Mouse (Mus musculus): ENCODE measurements around the gene Ankrd36. TPM values are rescaled to one million over a fixed set of nuclear protein-coding genes. Genes with fewer than 3 reads are reported as not detected.

The Ankrd36 gene
- total and polyA plus RNA-seq, 2 experiments, result not detected

GRCm38 (mm10) chr11:5715630-5716105, 146.2 kb downstream of the Ankrd36 start, which contains the start of gene Mrps24:
TSS of gene Mrps24 (minus strand) at chr11:5715680.
- Histone ChIP-seq H3K27ac (replicated peaks; ENCODE audit: insufficient read depth, low read depth, low read length) (no peak within 1 kb of the TSS), H3K4me3 (ENCODE audit: insufficient read depth, low read depth, low read length) (no peak within 1 kb of the TSS), H3K4me1 (ENCODE audit: control insufficient read depth, insufficient read depth, low read length) (no peaks in the 10 kb centered on the region), H3K9ac (ENCODE audit: low read depth, low read length) (no peak within 1 kb of the TSS), H3K79me2 (ENCODE audit: control insufficient read depth, insufficient read depth, low read length) (no peaks in the 10 kb centered on the region), H3K27me3 (ENCODE audit: control insufficient read depth, insufficient read depth, low read length) (no peaks in the 10 kb centered on the region), H3K36me3 (ENCODE audit: control insufficient read depth, insufficient read depth, low read length) (peaks cover 26% of the 10 kb centered on the region; the same call in 1 of the 2 replicates)
- TF ChIP-seq CTCF (IDR thresholded peaks at IDR 0.05; ENCODE audit: low read depth, low read length), result no peak
- TF ChIP-seq POLR2A (IDR thresholded peaks at IDR 0.05; ENCODE audit: extremely low read depth, insufficient read depth, low read length), result no peak
- DNase-seq (ENCODE audit: extremely low read depth, low read depth, low spot score), result no peak
- 90% methylated on average over 14 of the region's 14 CpGs for WGBS

GRCm38 (mm10) chr11:5716246-5716645, 146.8 kb downstream of the Ankrd36 start:
- Histone ChIP-seq H3K79me2 (ENCODE audit: control insufficient read depth, insufficient read depth, low read length) (no peaks in the 10 kb centered on the region), H3K36me3 (ENCODE audit: control insufficient read depth, insufficient read depth, low read length) (peaks cover 29% of the 10 kb centered on the region), H3K4me1 (ENCODE audit: control insufficient read depth, insufficient read depth, low read length) (no peaks in the 10 kb centered on the region), H3K27me3 (ENCODE audit: control insufficient read depth, insufficient read depth, low read length) (no peaks in the 10 kb centered on the region), H3K27ac (replicated peaks; ENCODE audit: insufficient read depth, low read depth, low read length) (no peak overlapping the region), H3K4me3 (ENCODE audit: insufficient read depth, low read depth, low read length) (no peak overlapping the region), H3K9ac (ENCODE audit: low read depth, low read length) (no peak overlapping the region)
- no peak for DNase-seq (ENCODE audit: extremely low read depth, low read depth, low spot score)
- no peak for TF ChIP-seq POLR2A (IDR thresholded peaks at IDR 0.05; ENCODE audit: extremely low read depth, insufficient read depth, low read length)
- no peak for TF ChIP-seq CTCF (IDR thresholded peaks at IDR 0.05; ENCODE audit: low read depth, low read length)
- WGBS, result 92% methylated on average over 11 of the region's 11 CpGs

GRCm38 (mm10) chr11:5716938-5717705, 147.6 kb downstream of the Ankrd36 start:
- no peak for TF ChIP-seq POLR2A (IDR thresholded peaks at IDR 0.05; ENCODE audit: extremely low read depth, insufficient read depth, low read length)
- no peak for TF ChIP-seq CTCF (IDR thresholded peaks at IDR 0.05; ENCODE audit: low read depth, low read length)
- no peak overlapping the region for H3K9ac ChIP-seq (ENCODE audit: low read depth, low read length)
- H3K4me1 ChIP-seq (ENCODE audit: control insufficient read depth, insufficient read depth, low read length), result no peaks in the 10 kb centered on the region
- no peak for DNase-seq (ENCODE audit: extremely low read depth, low read depth, low spot score)
- H3K27ac ChIP-seq (replicated peaks; ENCODE audit: insufficient read depth, low read depth, low read length), result no peak overlapping the region
- 94% methylated on average over 34 of the region's 34 CpGs for WGBS
- peaks cover 34% of the 10 kb centered on the region for H3K36me3 ChIP-seq (ENCODE audit: control insufficient read depth, insufficient read depth, low read length)
- H3K27me3 ChIP-seq (ENCODE audit: control insufficient read depth, insufficient read depth, low read length), result no peaks in the 10 kb centered on the region
- no peaks in the 10 kb centered on the region for H3K79me2 ChIP-seq (ENCODE audit: control insufficient read depth, insufficient read depth, low read length)
- no peak overlapping the region for H3K4me3 ChIP-seq (ENCODE audit: insufficient read depth, low read depth, low read length)

GRCm38 (mm10) chr11:5718611-5719354, 149.3 kb downstream of the Ankrd36 start:
- H3K4me3 ChIP-seq (ENCODE audit: insufficient read depth, low read depth, low read length), result no peak overlapping the region
- 94% methylated on average over 12 of the region's 12 CpGs for WGBS
- no peak overlapping the region for H3K9ac ChIP-seq (ENCODE audit: low read depth, low read length)
- DNase-seq (ENCODE audit: extremely low read depth, low read depth, low spot score), result no peak
- H3K79me2 ChIP-seq (ENCODE audit: control insufficient read depth, insufficient read depth, low read length), result no peaks in the 10 kb centered on the region
- no peak overlapping the region for H3K27ac ChIP-seq (replicated peaks; ENCODE audit: insufficient read depth, low read depth, low read length)
- TF ChIP-seq POLR2A (IDR thresholded peaks at IDR 0.05; ENCODE audit: extremely low read depth, insufficient read depth, low read length) (no peak), CTCF (IDR thresholded peaks at IDR 0.05; ENCODE audit: low read depth, low read length) (no peak)
- no peaks in the 10 kb centered on the region for H3K27me3 ChIP-seq (ENCODE audit: control insufficient read depth, insufficient read depth, low read length)
- no peaks in the 10 kb centered on the region for H3K4me1 ChIP-seq (ENCODE audit: control insufficient read depth, insufficient read depth, low read length)
- H3K36me3 ChIP-seq (ENCODE audit: control insufficient read depth, insufficient read depth, low read length), result peaks cover 44% of the 10 kb centered on the region

- TF ChIP-seq CTCF (IDR thresholded peaks at IDR 0.05; ENCODE audit: low read depth, low read length) (no peak), POLR2A (IDR thresholded peaks at IDR 0.05; ENCODE audit: extremely low read depth, insufficient read depth, low read length) (no peak)
- no peak overlapping the region for H3K27ac ChIP-seq (replicated peaks; ENCODE audit: insufficient read depth, low read depth, low read length)
- H3K4me1 ChIP-seq (ENCODE audit: control insufficient read depth, insufficient read depth, low read length), result peaks cover 23% of the 10 kb centered on the region
- no peak overlapping the region for H3K4me3 ChIP-seq (ENCODE audit: insufficient read depth, low read depth, low read length)
- H3K79me2 ChIP-seq (ENCODE audit: control insufficient read depth, insufficient read depth, low read length), result peaks cover 44% of the 10 kb centered on the region
- no peaks in the 10 kb centered on the region for H3K36me3 ChIP-seq (ENCODE audit: control insufficient read depth, insufficient read depth, low read length)
- no peak for DNase-seq (ENCODE audit: extremely low read depth, low read depth, low spot score)
- 90% methylated on average over 9 of the region's 9 CpGs for WGBS
- no peak overlapping the region for H3K9ac ChIP-seq (ENCODE audit: low read depth, low read length)
- H3K27me3 ChIP-seq (ENCODE audit: control insufficient read depth, insufficient read depth, low read length), result no peaks in the 10 kb centered on the region
Measured at GRCm38 (mm10) chr11:5729582-5729981, 160.1 kb downstream of the Ankrd36 start.
